Mouse (Mus musculus) CH12.LX (cell line): ENCODE data around the gene Hormad1. TPM values are rescaled to one million over a fixed set of nuclear protein-coding genes. Genes with fewer than 3 reads are reported as not detected.

Source experiments
- DNase-seq: peaks from one replicate; pipeline ENCODE4 v3.0.0-alpha.2; 2013; ENCODE audit errors: extremely low read depth
- H3K27ac ChIP-seq: 2 replicates; pipeline ENCODE4 v1.5.1; 2012; ENCODE audit warnings: low read depth, mild to moderate bottlenecking, control low read depth, moderate library complexity; ENCODE audit not compliant: insufficient read depth
- H3K27me3 ChIP-seq: replicated peaks from 2 replicates; pipeline ENCODE3; 2012; ENCODE audit warnings: inconsistent platforms
- H3K36me3 ChIP-seq, 2 experiments: replicated peaks in 1 of 2; 2 replicates each; pipeline versions ENCODE3 to v1.6.1; 2012; ENCODE audit warnings: inconsistent platforms in 1 of 2, low read length in 1 of 2, mild to moderate bottlenecking in 1 of 2, mixed read lengths in 1 of 2, moderate library complexity in 1 of 2; ENCODE audit not compliant: control insufficient read depth in 1 of 2, insufficient read depth in 1 of 2
- H3K4me1 ChIP-seq, 2 experiments: 2 replicates each; pipeline ENCODE4 v1.6.1; 2012; ENCODE audit warnings: inconsistent platforms in 1 of 2, moderate library complexity in 1 of 2; ENCODE audit not compliant: insufficient read depth in 2 of 2, control insufficient read depth in 1 of 2
- H3K4me2 ChIP-seq: 2 replicates; pipeline ENCODE4 v1.6.1; 2012; ENCODE audit warnings: low read depth, mild to moderate bottlenecking, control low read depth; ENCODE audit not compliant: poor library complexity, insufficient read depth, severe bottlenecking
- H3K4me3 ChIP-seq, 3 experiments: fragments of 150-350 bp in 1 of 3; sonication (generic) in 1 of 3; replicated peaks in 1 of 3; 2 replicates each; pipeline versions ENCODE3 to v1.5.1; 2011 to 2012; ENCODE audit warnings: low read depth in 2 of 3, low read length in 2 of 3, mild to moderate bottlenecking in 2 of 3, moderate library complexity in 2 of 3, control low read depth in 1 of 3, improper control_type of control experiment in 1 of 3, inconsistent platforms in 1 of 3, mixed read lengths in 1 of 3; ENCODE audit not compliant: poor library complexity in 1 of 3
- H3K79me2 ChIP-seq: replicated peaks from 2 replicates; pipeline ENCODE4 v1.6.1; 2012; ENCODE audit warnings: mild to moderate bottlenecking, moderate library complexity; ENCODE audit not compliant: control insufficient read depth, poor library complexity, insufficient read depth, severe bottlenecking; ENCODE audit errors: extremely low read depth
- H3K9ac ChIP-seq: 2 replicates; pipeline ENCODE4 v1.6.1; 2012; ENCODE audit warnings: low read depth, mild to moderate bottlenecking, control low read depth, moderate library complexity; ENCODE audit not compliant: insufficient read depth
- H3K9me3 ChIP-seq: replicated peaks from 2 replicates; pipeline ENCODE3; 2012; ENCODE audit warnings: low read length, inconsistent platforms, mixed read lengths
- BHLHE40 ChIP-seq: IDR thresholded peaks from 2 replicates; pipeline ENCODE4 v1.6.1; 2011; ENCODE audit warnings: mild to moderate bottlenecking, low read depth, low read length, improper control_type of control experiment
- CHD1 ChIP-seq: IDR thresholded peaks from 2 replicates; pipeline ENCODE4 v1.6.1; 2012; ENCODE audit warnings: low read depth, low read length, improper control_type of control experiment, inconsistent platforms
- CHD2 ChIP-seq: IDR thresholded peaks from 2 replicates; pipeline ENCODE4 v1.6.1; 2011; ENCODE audit warnings: low read length, improper control_type of control experiment
- CTCF ChIP-seq, 2 experiments: IDR thresholded peaks in 1 of 2; conservative IDR thresholded peaks in 1 of 2; 2 replicates each; pipeline ENCODE4 v1.5.1; 2011 to 2012; ENCODE audit warnings: low read depth in 2 of 2, low read length in 2 of 2, improper control_type of control experiment in 1 of 2, inconsistent platforms in 1 of 2, mild to moderate bottlenecking in 1 of 2, moderate library complexity in 1 of 2
- E2F4 ChIP-seq: IDR thresholded peaks from 2 replicates; pipeline ENCODE4 v1.6.1; 2011; ENCODE audit warnings: low read depth, low read length, improper control_type of control experiment; ENCODE audit not compliant: insufficient replicate concordance
- ELF1 ChIP-seq: IDR thresholded peaks from 2 replicates; pipeline ENCODE4 v1.6.1; 2014; ENCODE audit warnings: low read depth, mild to moderate bottlenecking, inconsistent platforms, low read length, improper control_type of control experiment
- EP300 ChIP-seq: IDR thresholded peaks from 2 replicates; pipeline ENCODE4 v1.6.1; 2011; ENCODE audit warnings: low read length, improper control_type of control experiment
- ETS1 ChIP-seq: conservative IDR thresholded peaks from 2 replicates; pipeline ENCODE4 v1.6.1; 2012; ENCODE audit warnings: low read depth, mild to moderate bottlenecking, inconsistent platforms, low read length, improper control_type of control experiment, moderate library complexity
- GABPA ChIP-seq: IDR thresholded peaks from 2 replicates; pipeline ENCODE4 v1.6.1; 2012; ENCODE audit warnings: low read depth, low read length, improper control_type of control experiment, inconsistent platforms; ENCODE audit not compliant: insufficient replicate concordance
- HCFC1 ChIP-seq: IDR thresholded peaks from 2 replicates; pipeline ENCODE4 v1.6.1; 2012; ENCODE audit warnings: low read depth, mild to moderate bottlenecking, inconsistent platforms, low read length, improper control_type of control experiment
- IRF4 ChIP-seq: IDR thresholded peaks from 2 replicates; pipeline ENCODE4 v1.6.1; 2014; ENCODE audit warnings: low read depth, mild to moderate bottlenecking, inconsistent platforms, low read length, improper control_type of control experiment
- JUN ChIP-seq: IDR thresholded peaks from 2 replicates; pipeline ENCODE4 v1.6.1; 2011; ENCODE audit warnings: low read depth, mild to moderate bottlenecking, low read length, improper control_type of control experiment, moderate library complexity; ENCODE audit not compliant: insufficient read depth
- JUND ChIP-seq: conservative IDR thresholded peaks from 2 replicates; pipeline ENCODE4 v1.6.1; 2011; ENCODE audit warnings: low read depth, low read length, improper control_type of control experiment
- KAT2A ChIP-seq: IDR thresholded peaks from 2 replicates; pipeline ENCODE4 v1.6.1; 2012; ENCODE audit warnings: low read length, improper control_type of control experiment, inconsistent platforms; ENCODE audit not compliant: insufficient replicate concordance
- MAFK ChIP-seq: IDR thresholded peaks from 2 replicates; pipeline ENCODE4 v1.6.1; 2011; ENCODE audit warnings: low read length, improper control_type of control experiment; ENCODE audit not compliant: insufficient replicate concordance
- MAX ChIP-seq: IDR thresholded peaks from 2 replicates; pipeline ENCODE4 v1.6.1; 2011; ENCODE audit warnings: low read length, improper control_type of control experiment
- MAZ ChIP-seq: IDR thresholded peaks from 2 replicates; pipeline ENCODE4 v1.6.1; 2012; ENCODE audit warnings: low read depth, mild to moderate bottlenecking, inconsistent platforms, low read length, improper control_type of control experiment, moderate library complexity
- MEF2A ChIP-seq: IDR thresholded peaks from 2 replicates; pipeline ENCODE4 v1.6.1; 2014; ENCODE audit warnings: low read depth, mild to moderate bottlenecking, inconsistent platforms, low read length, improper control_type of control experiment, borderline replicate concordance
- MXI1 ChIP-seq: IDR thresholded peaks from 2 replicates; pipeline ENCODE4 v1.6.1; 2011; ENCODE audit warnings: mild to moderate bottlenecking, low read depth, low read length, improper control_type of control experiment
- MYC ChIP-seq: IDR thresholded peaks from 2 replicates; pipeline ENCODE4 v1.6.1; 2011; ENCODE audit warnings: low read depth, mild to moderate bottlenecking, improper control_type of control experiment, low read length
- NELFE ChIP-seq: IDR thresholded peaks from 2 replicates; pipeline ENCODE4 v1.6.1; 2011; ENCODE audit warnings: low read depth, low read length, improper control_type of control experiment
- NRF1 ChIP-seq: IDR thresholded peaks from 2 replicates; pipeline ENCODE4 v1.6.1; 2014; ENCODE audit warnings: low read depth, mild to moderate bottlenecking, inconsistent platforms, low read length, improper control_type of control experiment, moderate library complexity
- PAX5 ChIP-seq: IDR thresholded peaks from 2 replicates; pipeline ENCODE4 v1.6.1; 2012; ENCODE audit warnings: low read length, inconsistent platforms, mixed read lengths
- POLR2A ChIP-seq: IDR thresholded peaks from 2 replicates; pipeline ENCODE4 v1.6.1; 2011; ENCODE audit warnings: low read depth, mild to moderate bottlenecking, improper control_type of control experiment, low read length
- POLR2AphosphoS2 ChIP-seq: IDR thresholded peaks from 2 replicates; pipeline ENCODE4 v1.6.1; 2011; ENCODE audit warnings: low read depth, low read length, improper control_type of control experiment
- RAD21 ChIP-seq: IDR thresholded peaks from 2 replicates; pipeline ENCODE4 v1.6.1; 2011; ENCODE audit warnings: low read depth, mild to moderate bottlenecking, low read length, improper control_type of control experiment, moderate library complexity
- RCOR1 ChIP-seq: conservative IDR thresholded peaks from 2 replicates; pipeline ENCODE4 v1.6.1; 2012; ENCODE audit warnings: low read depth, mild to moderate bottlenecking, inconsistent platforms, low read length, improper control_type of control experiment
- SIN3A ChIP-seq: IDR thresholded peaks from 2 replicates; pipeline ENCODE4 v1.6.1; 2012; ENCODE audit warnings: low read length, improper control_type of control experiment, inconsistent platforms
- SMC3 ChIP-seq: IDR thresholded peaks from 2 replicates; pipeline ENCODE4 v1.6.1; 2011; ENCODE audit warnings: low read depth, low read length, improper control_type of control experiment
- TBP ChIP-seq: conservative IDR thresholded peaks from 2 replicates; pipeline ENCODE4 v1.6.1; 2011; ENCODE audit warnings: low read depth, low read length, improper control_type of control experiment
- TCF12 ChIP-seq: IDR thresholded peaks from 2 replicates; pipeline ENCODE4 v1.6.1; 2014; ENCODE audit warnings: low read depth, mild to moderate bottlenecking, inconsistent platforms, low read length, improper control_type of control experiment
- UBTF ChIP-seq: IDR thresholded peaks from 2 replicates; pipeline ENCODE4 v1.6.1; 2012; ENCODE audit warnings: low read depth, mild to moderate bottlenecking, inconsistent platforms, low read length, improper control_type of control experiment, moderate library complexity
- USF1 ChIP-seq: IDR thresholded peaks from 2 replicates; pipeline ENCODE4 v1.6.1; 2014; ENCODE audit warnings: low read depth, mild to moderate bottlenecking, inconsistent platforms, low read length, improper control_type of control experiment
- USF2 ChIP-seq: conservative IDR thresholded peaks from 2 replicates; pipeline ENCODE4 v1.6.1; 2011; ENCODE audit warnings: low read depth, low read length, improper control_type of control experiment
- ZC3H11A ChIP-seq: IDR thresholded peaks from 2 replicates; pipeline ENCODE4 v1.6.1; 2012; ENCODE audit warnings: low read depth, mild to moderate bottlenecking, inconsistent platforms, low read length, improper control_type of control experiment
- ZKSCAN1 ChIP-seq: IDR thresholded peaks from 2 replicates; pipeline ENCODE4 v1.6.1; 2012; ENCODE audit warnings: low read depth, inconsistent platforms, low read length, improper control_type of control experiment, borderline replicate concordance
- ZMIZ1 ChIP-seq: IDR thresholded peaks from 2 replicates; pipeline ENCODE4 v1.6.1; 2012; ENCODE audit warnings: low read depth, mild to moderate bottlenecking, inconsistent platforms, low read length, improper control_type of control experiment
- ZNF384 ChIP-seq: IDR thresholded peaks from 2 replicates; pipeline ENCODE4 v1.6.1; 2012; ENCODE audit warnings: low read depth, low read length, improper control_type of control experiment, inconsistent platforms
- dilution Hi-C: fragments of 300-500 bp; cut with MboI; formaldehyde crosslinking; loops from 2 replicates; pipeline ENCODE4 v1.14.3; 2020; ENCODE audit warnings: low sequenced_read_pairs; ENCODE audit not compliant: extremely low pct_unique_long_range_greater_than_20kb, extremely low pct_ligation_motif_present
- in situ Hi-C: fragments of 300-500 bp; cut with MboI; formaldehyde crosslinking; loops from 3 replicates; pipeline ENCODE4 v1.14.3; 2019; ENCODE audit warnings: low sequenced_read_pairs, low pct_ligation_motif_present, low pct_unique_long_range_greater_than_20kb, mixed read lengths
- polyA plus RNA-seq: library from polyadenylated mRNA; unstranded; fragments of >175 nt; gene quantifications from 2 replicates; pipeline ENCODE4 v1.2.1, GENCODE M21; 2012; ENCODE audit warnings: low read depth; ENCODE audit not compliant: insufficient read length
- total RNA-seq, 2 experiments: library from RNA; depleted of rRNA; stranded (reverse); fragments of 300-350 nt in 1 of 2; fragments of >200 nt in 1 of 2; gene quantifications; 2 replicates each; pipeline ENCODE4 v1.2.3; 2012 to 2014

Gene Hormad1
- total and polyA plus RNA-seq, 3 experiments = not detected

- Histone ChIP-seq H3K9ac (peak within 1 kb of the TSS; percentile 64), H3K79me2 (peaks cover 23% of the 10 kb centered on the region)
- TF ChIP-seq ZNF384 (no peak), JUN (no peak), CHD1 (no peak), USF2 (peak; percentile 48), MAZ (no peak), UBTF (no peak), TBP (peak; percentile 88), JUND (peak; percentile 68; the same call in 1 of the 2 replicates), CTCF (conservative IDR thresholded peaks at IDR 0.05 in 1 of 2, IDR thresholded peaks at IDR 0.05 in 1 of 2; ENCODE audit: low read depth in 2 of 2, low read length in 2 of 2) (no peak), ELF1 (peak; percentile 78), ZKSCAN1 (no peak), MAX (peak; percentile 90), HCFC1 (no peak; the same call in 1 of the 2 replicates), MEF2A (0 out of 2 replicates have a peak, but pooled peaks have one; percentile 48), SMC3 (no peak), TCF12 (peak; percentile 62; the same call in 1 of the 2 replicates), USF1 (peak; percentile 52), MYC (peak; percentile 94), NELFE (peak; percentile 72), EP300 (peak; percentile 79), KAT2A (no peak), POLR2AphosphoS2 (no peak), MAFK (0 out of 2 replicates have a peak, but pooled peaks have one; percentile 20), POLR2A (peak; percentile 86), SIN3A (peak; percentile 78; the same call in 1 of the 2 replicates), ZMIZ1 (no peak), MXI1 (peak; percentile 42; the same call in 1 of the 2 replicates), RCOR1 (no peak), BHLHE40 (peak; percentile 73), RAD21 (no peak), GABPA (no peak), CHD2 (no peak), NRF1 (no peak), E2F4 (no peak), PAX5 (no peak), ETS1 (peak; percentile 76), ZC3H11A (no peak), IRF4 (peak; percentile 90)
- TF ChIP-seq, all 38 proteins: peak for 18
- peak within 1 kb of the TSS; percentile 60 for H3K27ac ChIP-seq
- no peaks in the 10 kb centered on the region for H3K27me3 ChIP-seq
- H3K9me3 ChIP-seq = peaks cover 3% of the 10 kb centered on the region
- peaks cover 10 to 21% of the 10 kb centered on the region in 2 experiments for H3K36me3 ChIP-seq
- dilution Hi-C loops (no loop called here), in situ Hi-C loops (no loop called here)
- H3K4me2 ChIP-seq = peak within 1 kb of the TSS; percentile 33
- H3K4me3 ChIP-seq = peak within 1 kb of the TSS; percentile 43 to 62 (median 53)
- H3K4me1 ChIP-seq = peaks cover 25 to 54% of the 10 kb centered on the region in 2 experiments
- peak; percentile 89 for DNase-seq
Measured at GRCm38 (mm10) chr3:95526622-95527211, 32.8 kb upstream of the Hormad1 start, which contains the start of gene Ctss. Gene Ctss, plus strand, starts transcription at chr3:95526786.
